Mouse (Mus musculus): ENCODE measurements at regions not wholly inside any gene's neighbourhood (a gene's known extent, or its start where the extent isn't known, plus 50 kb on each side); places are given as distances from the start of the nearest gene placed in this dataset.

- TF ChIP-seq POLR2A (IDR thresholded peaks at IDR 0.05; ENCODE audit: low read depth, low read length) = no peak
- TF ChIP-seq CTCF (IDR thresholded peaks at IDR 0.05; ENCODE audit: borderline replicate concordance, insufficient read depth, low read length) = no peak
Observed at GRCm38 (mm10) chr1:13425601-13426327, 2011.9 kb downstream of the A830018L16Rik start.
